11 mouse cellular contexts compared by ENCODE assay signal in the genomic region with DNA sequence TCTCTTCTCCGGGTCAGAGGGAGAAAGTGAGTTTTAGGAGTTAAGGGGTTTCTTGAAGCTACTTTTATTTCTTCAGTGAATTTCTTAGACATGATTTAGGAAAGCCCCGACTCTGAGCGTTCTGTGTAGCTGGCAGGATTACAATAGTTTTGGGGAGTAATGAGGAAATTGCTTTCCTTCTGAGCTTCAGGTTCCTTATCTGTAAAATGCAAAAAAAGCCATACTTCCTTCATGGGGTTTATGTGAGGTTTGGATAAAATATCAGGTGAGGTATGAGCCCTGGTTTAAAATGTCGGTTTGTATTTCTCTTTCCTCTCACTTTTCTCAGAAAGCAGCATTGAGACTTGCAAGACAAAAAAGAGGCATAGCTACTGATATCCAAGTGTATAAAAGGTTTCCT.
"Had no signal": no experiment of that assay in that cellular context is flagged by ENCODE, and none has a peak within 500 bp of the region (broad histone marks: within the 10 kb centered on the region; RNA-seq: fewer than 3 reads in every experiment).

No protein-coding gene starts in this region.

- DNase-seq: retina, postnatal 1 day; right cerebral cortex, adult 18-20 months; right cerebral cortex, postnatal 14 days; right cerebral cortex, postnatal 4 days; spleen, adult 18-20 months; thymus, adult 18-20 months; thymus, adult 2 months; thymus, postnatal 14 days; thymus, postnatal 25 days; thymus, postnatal 36 days; thymus, postnatal 4 days had no signal
